ENCODE assay signal across 27 mouse cellular contexts in the genomic region with DNA sequence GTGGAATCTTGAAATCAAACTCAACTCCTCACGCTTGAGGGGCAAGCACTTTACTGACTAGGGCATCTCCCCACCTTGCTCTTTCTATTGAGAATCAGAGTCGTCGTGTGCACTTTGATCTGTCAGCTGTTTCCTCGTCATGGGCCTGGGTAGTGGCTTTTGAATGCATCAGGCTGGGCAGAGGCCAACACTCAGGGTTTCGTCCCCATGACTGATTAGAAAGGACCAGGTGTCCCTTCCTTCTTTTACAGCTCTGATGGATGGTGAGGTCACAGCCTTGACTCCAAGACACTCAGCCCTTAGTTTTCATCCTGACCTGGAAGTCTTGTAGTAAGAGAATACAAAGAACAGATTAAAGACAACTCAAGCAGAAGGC. TPM values are rescaled to one million over a fixed set of nuclear protein-coding genes. Genes with fewer than 3 reads are reported as not detected.
A peak's percentile ranks its signal among the peaks of the same experiment; 100 is the strongest.
DNase-seq lines count a peak whose midpoint lies in the region; TF ChIP-seq lines count a peak whose summit lies in the region.
"Had no signal": no experiment of that assay in that cellular context is flagged by ENCODE, and none has a peak within 500 bp of the region (broad histone marks: within the 10 kb centered on the region; RNA-seq: fewer than 3 reads in every experiment).

No protein-coding gene starts in this region.

- DNase-seq in kidney, adult 18-20 months: peak; percentile 48
- DNase-seq in kidney, postnatal 14 days: no peak
- no peak for DNase-seq in testis, postnatal 10 days (ENCODE audit: low spot score)
- no peak for DNase-seq in layer of hippocampus, adult 2 months (ENCODE audit: low spot score in 2 of 2)
- no peak for DNase-seq in cerebellum, postnatal 10 days
- DNase-seq: adrenal gland, adult 8-10 months; cerebellum, adult 8-10 months; cerebellum, postnatal 36 days; gastrocnemius, postnatal 25 days; heart, adult 11 months; layer of hippocampus, adult 9-11 months; liver; right cerebral cortex, postnatal 25 days; spleen, adult 18-20 months had no signal

- no peaks in the 10 kb centered on the region for H3K36me3 ChIP-seq in testis, adult 2 months (ENCODE audit: control insufficient read depth, insufficient read depth, low read length)
- H3K36me3 ChIP-seq in small intestine, adult 2 months (ENCODE audit: control insufficient read depth, insufficient read depth, low read length): no peaks in the 10 kb centered on the region
- H3K36me3 ChIP-seq: heart, embryonic 10.5 days; heart, embryonic 15.5 days; hindbrain, embryonic 12.5 days; liver, embryonic 15.5 days; midbrain, embryonic 10.5 days; midbrain, embryonic 15.5 days; neural tube, embryonic 15.5 days had no signal

- peaks cover 2% of the 10 kb centered on the region; the same call in 1 of the 2 replicates for H3K4me1 ChIP-seq in testis, adult 2 months (ENCODE audit: control insufficient read depth, insufficient read depth, low read length)
- peaks cover 24% of the 10 kb centered on the region for H3K4me1 ChIP-seq in small intestine, adult 2 months (ENCODE audit: control insufficient read depth, insufficient read depth, insufficient read length, low read length)
- H3K4me1 ChIP-seq: forebrain, embryonic 13.5 days; heart, embryonic 15.5 days; hindbrain, embryonic 12.5 days; liver, embryonic 15.5 days; midbrain, embryonic 10.5 days; midbrain, embryonic 15.5 days; neural tube, embryonic 15.5 days had no signal

- TF ChIP-seq CTCF in testis, adult 2 months (IDR thresholded peaks at IDR 0.05; ENCODE audit: control insufficient read depth, insufficient read depth, insufficient replicate concordance, low read depth, low read length): no peak
- no peak for TF ChIP-seq CTCF in small intestine, adult 2 months (IDR thresholded peaks at IDR 0.05; ENCODE audit: extremely low read depth, insufficient read length, insufficient replicate concordance, low read depth, low read length)
- TF ChIP-seq CTCF in layer of hippocampus, adult 2 months (conservative IDR thresholded peaks at IDR 0.05): no peak

- H3K27ac ChIP-seq in testis, adult 2 months (ENCODE audit: control insufficient read depth, insufficient read depth, low read depth, low read length): no peak overlapping the region
- H3K27ac ChIP-seq in small intestine, adult 2 months (ENCODE audit: insufficient read depth, low read depth, low read length): peak overlapping the region; percentile 78
- no peak overlapping the region for H3K27ac ChIP-seq in layer of hippocampus, adult 2 months
- H3K27ac ChIP-seq: forebrain, embryonic 13.5 days; heart, embryonic 10.5 days; heart, embryonic 15.5 days; hindbrain, embryonic 12.5 days; hindbrain, postnatal 0 days; liver, embryonic 15.5 days; midbrain, embryonic 10.5 days; midbrain, embryonic 15.5 days; neural tube, embryonic 15.5 days had no signal

- H3K27me3 ChIP-seq in testis, adult 2 months (ENCODE audit: control insufficient read depth, insufficient read depth, low read length): no peaks in the 10 kb centered on the region
- no peaks in the 10 kb centered on the region for H3K27me3 ChIP-seq in small intestine, adult 2 months (ENCODE audit: control insufficient read depth, insufficient read depth, low read length)
- H3K27me3 ChIP-seq: CH12.LX; forebrain, embryonic 13.5 days; heart, embryonic 15.5 days; hindbrain, embryonic 12.5 days; liver, embryonic 15.5 days; midbrain, embryonic 15.5 days; neural tube, embryonic 15.5 days had no signal

- WGBS in small intestine, adult 2 months: 27% methylated on average over 5 of the region's 5 CpGs

- peak overlapping the region; percentile 77 for H3K4me3 ChIP-seq in testis, adult 2 months (ENCODE audit: control insufficient read depth, low read depth, low read length)
- no peak overlapping the region for H3K4me3 ChIP-seq in small intestine, adult 2 months (ENCODE audit: low read depth, low read length)
- no peak overlapping the region for H3K4me3 ChIP-seq in layer of hippocampus, adult 2 months
- H3K4me3 ChIP-seq: forebrain, embryonic 13.5 days; heart, embryonic 10.5 days; heart, embryonic 15.5 days; hindbrain, embryonic 12.5 days; liver, embryonic 15.5 days; midbrain, embryonic 10.5 days; midbrain, embryonic 15.5 days; neural tube, embryonic 15.5 days had no signal

- no peak for TF ChIP-seq POLR2A in testis, adult 2 months (IDR thresholded peaks at IDR 0.05; ENCODE audit: control insufficient read depth, low read depth, low read length)
- no peak for TF ChIP-seq POLR2A in small intestine, adult 2 months (IDR thresholded peaks at IDR 0.05; ENCODE audit: low read depth, low read length)

RNA-seq across cellular contexts. Expression of gene Rps27rt, which starts 17.2 kb away (rescaled TPM):
- polyA plus RNA-seq in testis, adult 2 months (2012; rRNA removed): 19.3 and 25.9 TPM in 2 replicates
- 14.2 and 17.9 TPM in 2 replicates for polyA plus RNA-seq in small intestine, adult 2 months (2012; rRNA removed)
- 10 to 100 TPM; 25.5 to 28.0 TPM for total RNA-seq in layer of hippocampus, adult 2 months (2021)

RNA-seq across cellular contexts. Expression of gene Osbpl10, which starts 21.4 kb away (rescaled TPM):
- 136 and 161 TPM in 2 replicates for polyA plus RNA-seq in testis, adult 2 months (2012; rRNA removed)
- polyA plus RNA-seq in small intestine, adult 2 months (2012; rRNA removed): 9.1 and 27.5 TPM in 2 replicates
- total RNA-seq in layer of hippocampus, adult 2 months (2021): 10 to 100 TPM; 19.0 to 19.5 TPM
- total RNA-seq: CH12.LX; megakaryocyte progenitor cell, adult 5-6 weeks had no signal
